Mouse (Mus musculus) cerebral cortex, adult 2 months (tissue): ENCODE data around the gene Anp32b.

Experiments used
- whole genome bisulfite sequencing: fragments of 180-500 bp; shearing (Covaris S2); methylation state at CpG from one replicate; pipeline ENCODE4 v1.1.7; 2018; 5-methylcytosine and 5-hydroxymethylcytosine counted together

Anp32b gene

GRCm38 (mm10) chr4:46450519-46451131, at the start of gene Anp32b:
Anp32b (plus strand) TSS chr4:46450902.
- WGBS, result under 1% methylated on average over 62 of the region's 66 CpGs

GRCm38 (mm10) chr4:46404042-46404795, 46.5 kb upstream of the Anp32b start:
- 83% methylated on average over 6 of the region's 6 CpGs for WGBS

DNA sequence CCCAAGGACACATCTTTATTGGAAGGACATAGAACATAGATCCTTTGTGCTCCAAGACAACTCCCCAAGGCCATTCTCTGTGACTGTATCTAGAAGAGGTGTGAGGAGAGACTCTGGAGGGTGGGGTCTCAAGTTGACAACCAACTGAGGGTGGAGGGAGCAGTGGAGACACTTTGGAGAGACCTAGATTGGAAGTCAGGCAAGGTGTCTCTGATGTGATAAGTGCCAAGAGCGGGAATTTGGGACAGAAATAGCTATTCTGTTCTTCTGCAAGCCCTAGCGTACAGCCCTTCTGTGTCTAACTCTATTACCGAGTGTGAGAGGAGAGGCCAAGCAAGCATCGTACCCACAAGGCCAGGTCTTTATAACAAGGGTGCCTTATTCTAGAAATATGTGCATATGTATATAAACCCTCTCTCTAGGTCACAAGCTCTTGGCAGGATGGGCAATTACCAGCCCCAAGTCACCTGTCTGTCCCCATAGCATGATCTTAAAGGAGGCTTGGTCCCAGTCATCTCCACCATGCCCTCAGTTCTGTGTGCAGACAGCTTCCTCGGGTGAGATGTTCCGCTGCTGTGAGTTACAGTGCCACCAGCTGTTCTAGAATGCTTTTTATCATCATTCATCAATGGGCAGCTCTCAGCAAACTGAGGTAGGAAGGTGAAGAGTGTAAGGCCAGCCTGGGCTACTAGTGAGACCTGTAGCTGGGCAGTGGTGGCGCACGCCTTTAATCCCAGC, 43.6 kb upstream of the Anp32b start:
- WGBS, result 94% methylated on average over 8 of the region's 8 CpGs

GRCm38 (mm10) chr4:46410677-46411076, 40.0 kb upstream of the Anp32b start:
- WGBS, result 96% methylated on average over 5 of the region's 5 CpGs

DNA sequence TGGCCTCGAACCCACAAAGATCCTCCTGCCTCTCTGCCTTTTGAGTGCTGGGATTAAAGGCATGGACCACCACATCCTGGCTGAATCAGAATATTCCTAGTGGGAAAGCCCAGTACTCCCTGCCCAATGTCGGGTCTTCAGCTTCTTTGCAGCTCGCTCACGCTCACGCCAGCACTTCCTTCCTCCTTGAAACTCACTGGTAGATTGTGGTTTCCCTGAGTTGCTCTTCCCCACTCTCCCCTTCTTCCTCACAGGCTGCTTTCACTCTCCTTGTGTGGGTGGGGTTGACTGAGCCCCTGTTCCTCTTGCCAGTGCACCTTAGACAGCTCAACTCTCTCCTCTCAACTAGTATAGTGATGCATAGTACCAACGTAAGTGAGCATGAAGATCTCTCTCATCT, 39.2 kb upstream of the Anp32b start:
- 78% methylated on average over 6 of the region's 6 CpGs for WGBS

DNA sequence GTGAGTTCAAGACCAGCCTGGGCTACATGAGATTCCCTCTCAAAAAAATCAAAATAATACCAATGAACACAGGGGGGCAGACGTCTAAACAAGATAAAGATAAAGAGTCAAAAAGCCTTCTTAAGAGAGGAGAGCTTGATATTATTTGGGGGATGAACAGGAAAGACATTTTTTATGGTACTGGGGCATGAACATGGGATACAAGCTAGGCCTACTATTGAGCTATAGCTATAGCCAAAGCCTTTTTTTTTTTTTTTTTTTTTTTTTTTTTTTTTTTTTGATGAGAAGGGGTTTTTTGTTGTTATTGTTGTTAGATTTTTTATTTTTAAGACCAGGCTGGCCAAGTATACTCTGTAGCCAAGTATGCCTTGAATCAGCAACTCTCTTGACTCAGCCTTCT, 38.6 kb upstream of the Anp32b start:
- WGBS, result 76% methylated on average over 1 of the region's 1 CpGs

DNA sequence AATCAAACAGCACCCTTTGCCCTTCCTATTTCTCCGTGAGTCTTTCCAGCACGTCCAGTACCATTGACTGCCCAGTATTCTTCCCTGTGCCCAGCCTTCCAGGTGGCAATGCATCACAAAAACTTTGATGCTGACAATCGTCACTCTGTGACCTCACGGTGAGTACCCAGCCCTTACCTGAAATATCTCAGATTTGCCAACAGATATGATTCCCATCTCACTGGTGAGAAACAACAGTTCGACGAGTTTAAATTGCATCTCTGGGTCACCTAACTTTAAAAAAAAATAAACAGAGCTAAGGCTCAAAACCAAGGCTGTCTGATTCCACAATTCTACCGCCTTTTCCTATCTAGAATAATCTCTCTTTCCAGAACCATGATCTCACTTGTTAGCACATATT, 37.3 kb upstream of the Anp32b start, which contains the start of gene Hemgn:
Hemgn (minus strand) TSS at position 101 of the 400 bp plus-strand sequence.
- WGBS, result 81% methylated on average over 7 of the region's 7 CpGs

DNA sequence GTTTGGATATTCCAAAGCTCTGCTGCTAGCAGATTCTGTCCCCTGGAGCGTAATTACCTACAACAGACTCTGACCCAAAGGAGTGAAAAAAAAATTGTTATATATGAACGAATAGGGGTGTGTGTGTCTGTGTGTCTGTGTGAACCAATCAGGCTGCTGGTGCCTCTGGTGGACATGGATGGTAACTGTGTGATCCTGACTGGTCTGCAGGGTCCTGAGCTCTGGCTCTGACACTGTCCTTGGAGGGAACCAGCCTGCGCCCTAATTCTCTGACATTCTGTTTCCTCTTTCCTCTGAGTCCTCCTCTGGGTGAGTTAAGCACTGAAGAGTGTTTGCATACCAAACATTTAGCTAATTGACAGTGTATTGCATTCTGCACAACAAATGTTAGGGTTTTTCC, 33.2 kb upstream of the Anp32b start:
- WGBS, result 76% methylated on average over 3 of the region's 3 CpGs

GRCm38 (mm10) chr4:46418851-46419250, 31.9 kb upstream of the Anp32b start:
- WGBS, result 54% methylated on average over 9 of the region's 9 CpGs

DNA sequence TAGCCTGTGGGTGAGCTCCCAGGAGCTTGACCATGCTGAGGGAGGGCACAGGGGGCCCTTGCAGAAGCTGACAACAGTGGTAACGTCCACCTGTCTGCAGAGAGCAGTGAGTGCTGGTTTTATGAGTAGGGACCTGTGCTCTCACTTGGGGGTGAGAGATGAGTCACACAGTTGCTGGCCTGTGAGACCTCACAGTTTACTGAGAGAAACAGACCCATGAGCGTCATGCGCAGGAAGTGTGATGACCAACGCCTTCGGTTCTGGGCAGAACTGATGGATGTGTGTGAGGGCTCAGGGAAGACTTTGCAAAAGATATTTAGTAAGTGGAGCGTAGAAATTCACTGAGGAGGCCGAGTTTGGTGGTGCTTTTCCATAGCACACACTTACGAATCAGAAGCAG, 28.1 kb upstream of the Anp32b start:
- 84% methylated on average over 8 of the region's 8 CpGs for WGBS

GRCm38 (mm10) chr4:46428903-46429499, 21.7 kb upstream of the Anp32b start:
- WGBS, result 45% methylated on average over 10 of the region's 10 CpGs

- WGBS, result 91% methylated on average over 12 of the region's 12 CpGs
Observed at GRCm38 (mm10) chr4:46432339-46433036, 18.2 kb upstream of the Anp32b start.

DNA sequence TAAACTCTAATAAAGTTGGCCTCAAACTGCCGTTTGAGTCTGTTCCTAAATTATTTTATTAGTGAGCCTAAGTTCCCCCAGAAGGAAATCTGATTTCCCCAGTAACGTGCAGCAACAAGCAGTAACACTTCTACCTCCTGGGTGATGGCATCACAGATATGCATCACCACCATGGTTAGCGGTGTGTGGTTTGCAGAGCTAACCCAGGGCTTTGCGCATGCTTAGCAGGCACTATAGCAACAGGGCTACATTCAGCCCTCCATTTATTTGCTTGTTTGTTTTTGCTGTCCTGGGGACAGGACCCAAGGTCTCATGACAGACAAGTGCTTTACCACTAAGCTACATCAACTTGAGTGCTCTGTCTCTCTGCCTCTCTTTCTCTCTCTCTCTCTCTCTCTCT, 8.2 kb upstream of the Anp32b start:
- 80% methylated on average over 4 of the region's 4 CpGs for WGBS

DNA sequence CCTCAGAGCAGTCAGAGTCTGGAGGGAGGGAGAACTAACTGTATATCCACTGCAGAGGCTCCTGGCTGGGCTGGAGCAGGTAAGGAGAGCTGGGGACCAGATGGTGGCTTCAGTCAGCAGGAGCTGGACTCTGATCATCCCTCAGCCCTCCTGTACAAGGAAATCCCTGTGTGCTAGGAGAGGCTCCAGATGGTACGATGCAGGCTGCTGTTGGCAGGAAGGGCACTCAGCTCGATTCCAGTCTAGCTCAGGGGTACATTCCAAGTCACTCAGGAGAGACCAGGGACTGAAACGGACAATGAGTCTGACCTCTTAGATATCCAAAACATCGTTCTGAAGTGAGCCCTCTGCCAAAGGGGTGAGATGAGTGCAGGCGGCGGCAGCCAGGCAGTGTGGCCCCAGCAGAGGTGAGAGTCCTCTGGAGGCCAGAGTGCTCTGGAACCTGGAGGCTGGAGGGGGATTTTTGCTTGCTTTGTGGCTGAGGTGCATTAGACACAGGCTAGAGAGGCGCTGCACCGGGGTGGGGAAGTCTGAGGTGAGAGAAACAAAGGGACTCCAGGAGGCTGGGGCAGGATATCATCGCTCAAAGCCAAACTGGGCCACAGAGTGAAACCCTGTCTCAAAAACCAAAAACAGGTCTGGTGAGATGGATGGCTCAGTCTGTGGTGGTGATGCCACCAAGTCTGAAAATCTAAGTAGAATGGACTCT, 5.3 kb upstream of the Anp32b start:
- whole genome bisulfite sequencing, result 62% methylated on average over 9 of the region's 9 CpGs

GRCm38 (mm10) chr4:46447461-46447860, 3.2 kb upstream of the Anp32b start:
- 33% methylated on average over 1 of the region's 1 CpGs for WGBS

DNA sequence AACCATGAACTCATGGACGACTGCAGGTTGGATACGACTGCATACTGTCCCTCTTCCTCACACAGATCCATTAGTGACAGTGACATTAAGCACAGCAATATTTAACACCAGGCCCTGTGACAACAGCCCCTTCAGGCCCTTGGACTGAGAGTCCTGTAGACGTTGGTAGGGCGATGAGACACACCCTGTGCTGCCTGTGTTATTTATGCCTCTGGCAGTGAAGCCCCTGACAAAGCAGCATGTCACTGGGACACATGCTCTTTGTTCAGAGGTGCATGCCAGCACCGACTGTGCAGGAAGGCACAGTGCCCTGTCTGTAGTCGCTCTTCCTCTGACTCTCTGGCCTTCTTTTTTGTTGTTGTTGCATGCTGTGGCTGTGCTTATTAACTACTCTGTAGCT, 1.8 kb upstream of the Anp32b start:
- 51% methylated on average over 6 of the region's 6 CpGs for WGBS

DNA sequence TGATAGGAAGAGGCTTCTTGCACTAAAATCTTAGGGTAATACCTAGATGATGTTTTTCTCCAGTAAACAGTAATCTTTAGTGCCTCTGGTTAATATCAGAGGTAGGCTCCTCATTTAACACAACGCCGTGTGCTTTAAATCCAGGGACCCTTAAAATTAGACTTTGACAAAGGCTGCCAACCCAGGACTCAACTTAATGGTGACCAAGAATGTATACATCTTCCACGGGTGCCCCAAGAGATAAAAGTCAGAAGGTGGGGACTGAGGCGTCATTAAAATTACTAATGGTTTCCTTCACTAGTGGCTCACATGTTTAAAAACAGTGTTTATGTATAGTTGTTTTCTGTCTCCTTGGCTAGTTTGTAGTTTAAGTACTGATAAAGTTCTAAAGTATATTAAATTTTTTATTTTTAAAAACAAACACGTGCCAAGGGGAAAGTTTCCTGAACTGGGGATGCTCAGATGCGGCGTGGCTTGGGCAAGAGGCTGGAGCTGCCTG, 633 bp upstream of the Anp32b start:
- 42% methylated on average over 7 of the region's 7 CpGs for WGBS

DNA sequence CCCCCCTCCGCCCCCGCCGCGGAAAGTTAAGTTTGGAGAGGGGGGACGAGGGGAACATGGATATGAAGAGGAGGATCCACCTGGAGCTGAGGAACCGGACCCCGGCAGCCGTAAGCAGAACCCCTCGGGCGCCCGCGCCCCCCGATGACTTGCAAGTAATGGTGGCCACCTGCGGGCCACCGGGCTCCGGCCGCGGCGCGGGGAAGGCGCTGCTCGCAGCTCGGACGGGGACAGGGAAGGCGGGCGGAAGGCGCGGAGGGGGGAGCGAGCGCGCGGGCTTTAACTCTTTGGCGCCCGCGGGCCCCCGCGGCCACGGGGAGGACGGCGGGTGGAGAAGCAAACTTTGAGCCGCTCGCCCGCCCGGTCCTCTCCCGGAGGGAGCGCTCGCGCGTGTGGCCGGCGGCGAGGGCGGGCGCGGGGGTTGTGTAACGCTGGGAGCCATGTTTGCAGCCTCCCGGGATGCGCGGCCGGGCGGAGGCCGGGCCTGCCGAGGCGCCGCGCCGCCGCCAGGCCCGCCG, 597 bp downstream of the Anp32b start:
- under 1% methylated on average over 69 of the region's 70 CpGs for WGBS

DNA sequence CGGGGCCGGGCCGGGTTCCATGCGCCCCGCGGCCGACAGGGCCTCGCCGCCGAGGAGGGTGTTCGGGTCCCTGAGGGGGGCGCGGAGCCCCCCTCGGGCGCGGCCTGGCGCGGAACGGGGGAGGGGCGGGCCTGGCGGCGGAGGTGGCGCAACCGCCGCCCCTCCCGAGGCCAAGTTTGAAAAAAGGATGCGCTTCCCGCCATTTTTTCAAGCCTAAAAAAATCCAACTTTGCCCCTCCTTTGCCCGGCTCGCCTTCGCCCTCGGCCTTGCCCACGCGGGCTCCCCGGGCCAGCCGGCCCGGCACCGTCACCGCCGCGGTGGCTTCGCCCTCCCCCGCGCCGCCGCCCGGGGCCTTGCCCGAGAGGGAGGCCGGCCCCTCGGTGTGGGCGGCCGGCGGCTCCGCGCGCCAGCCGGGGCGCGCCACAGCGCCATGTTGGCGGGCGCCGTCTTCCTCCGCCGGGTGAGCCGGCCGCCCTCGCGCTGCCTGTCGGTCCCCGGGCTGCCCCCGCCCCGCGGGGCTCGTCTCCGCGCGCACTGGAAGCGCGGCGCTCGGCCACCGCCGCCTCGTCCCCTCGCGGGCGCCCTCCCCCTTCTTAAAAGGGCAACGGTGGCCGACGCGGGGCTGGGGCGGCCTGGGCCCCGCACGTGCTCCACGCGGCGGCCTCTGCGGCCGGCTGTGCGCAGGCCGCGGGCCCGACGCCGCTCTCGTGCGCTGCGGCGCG, 1.2 kb downstream of the Anp32b start:
- under 1% methylated on average over 103 of the region's 111 CpGs for WGBS

- WGBS, result under 1% methylated on average over 19 of the region's 19 CpGs
Observed at GRCm38 (mm10) chr4:46452481-46452850, 1.8 kb downstream of the Anp32b start.
